Mouse (Mus musculus): ENCODE results near the gene Ankrd44.

- TF ChIP-seq POLR2A (IDR thresholded peaks at IDR 0.05; ENCODE audit: insufficient read depth, low read length), result no peak
- TF ChIP-seq EP300 (IDR thresholded peaks at IDR 0.05; ENCODE audit: insufficient read depth, low read depth, low read length), result no peak
- TF ChIP-seq CTCF (IDR thresholded peaks at IDR 0.05; ENCODE audit: low read depth, low read length), result no peak
Observed at GRCm38 (mm10) chr1:54899247-54899646, 26.9 kb downstream of the Ankrd44 start.

Data from ES-Bruce4 (cell line).